Mouse (Mus musculus): ENCODE data around the gene Hspb1.

- TF ChIP-seq TAL1 (IDR thresholded peaks at IDR 0.05; ENCODE audit: low read length): no peak
- TF ChIP-seq GATA1 (IDR thresholded peaks at IDR 0.05; ENCODE audit: low read length): no peak
Measured at GRCm38 (mm10) chr5:135852421-135852820, 35.3 kb upstream of the Hspb1 start.
